Mouse (Mus musculus): Measurements from ENCODE around the gene Tmco1. TPM values are rescaled to one million over a fixed set of nuclear protein-coding genes. Genes with fewer than 3 reads are reported as not detected.

Gene Tmco1
- polyA plus RNA-seq, 1 experiment from 2014 or later: 94.9 TPM

- Histone ChIP-seq H3K9me3 (ENCODE audit: control insufficient read depth, low read length) (no peaks in the 10 kb centered on the region), H3K4me3 (ENCODE audit: low read depth, low read length) (no peak overlapping the region), H3K27me3 (replicated peaks; ENCODE audit: control insufficient read depth, insufficient read depth, low read length) (no peaks in the 10 kb centered on the region), H3K4me2 (ENCODE audit: low read length) (no peak overlapping the region), H3K27ac (ENCODE audit: low read depth) (no peak overlapping the region), H3K36me3 (ENCODE audit: control insufficient read depth, insufficient read depth, low read length) (0 out of 2 replicates have a peak, but pooled peaks cover 3% of the 10 kb centered on the region), H3K4me1 (replicated peaks; ENCODE audit: control insufficient read depth, insufficient read depth, low read length) (no peaks in the 10 kb centered on the region), H3K9ac (ENCODE audit: low read length) (no peak overlapping the region)
- WGBS: 35% methylated on average over 7 of the region's 7 CpGs
- no peak for DNase-seq (ENCODE audit: low spot score)
- ATAC-seq (replicated peaks; ENCODE audit: low FRiP score, low TSS enrichment, low read depth): no peak
Observed at GRCm38 (mm10) chr1:167305501-167306137, 2.6 kb upstream of the Tmco1 start.

DNA sequence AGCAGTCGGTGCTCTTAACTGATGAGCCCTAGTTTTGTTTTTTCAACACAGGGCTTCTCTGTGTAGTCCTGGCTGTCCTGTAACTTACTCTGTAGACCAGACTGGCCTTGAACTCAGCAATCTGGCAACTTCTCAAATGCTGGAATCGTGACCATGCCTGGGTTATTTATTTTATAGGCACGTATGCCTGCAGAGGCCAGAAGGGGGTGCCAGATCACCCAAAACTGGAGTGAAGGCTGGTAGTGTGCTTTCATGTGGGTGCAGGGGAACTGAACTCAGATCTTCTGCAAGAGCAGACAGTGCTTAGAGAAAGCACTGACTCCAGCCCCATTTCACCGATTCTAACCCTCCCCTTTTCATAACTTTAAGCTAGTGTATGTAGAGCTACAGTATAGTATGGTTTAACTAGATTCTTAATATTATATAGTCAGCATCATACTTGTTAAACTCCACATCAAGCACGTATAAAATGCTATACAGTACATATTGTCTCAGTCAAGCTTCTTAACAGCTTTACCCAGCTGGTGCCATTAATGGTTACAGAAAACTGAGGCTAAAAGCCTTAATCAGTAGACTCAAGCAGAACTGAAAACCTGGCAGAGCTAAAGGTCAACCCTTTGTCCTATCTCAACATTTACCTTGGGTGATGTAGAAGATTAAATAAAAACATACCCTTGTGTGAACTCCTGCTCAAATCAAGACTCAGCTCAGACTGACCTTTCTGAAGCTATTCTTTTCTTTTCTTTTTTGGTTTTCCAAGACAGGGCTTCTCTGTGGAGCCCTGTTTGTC lies 1.5 kb upstream of the Tmco1 start:
- no peak for ATAC-seq (replicated peaks; ENCODE audit: low FRiP score, low TSS enrichment, low read depth)
- WGBS: 73% methylated on average over 5 of the region's 5 CpGs

GRCm38 (mm10) chr1:167307674-167308073 lies 504 bp upstream of the Tmco1 start:
- Histone ChIP-seq H3K9me3 (ENCODE audit: control insufficient read depth, low read length) (no peaks in the 10 kb centered on the region), H3K4me3 (ENCODE audit: low read depth, low read length) (peak overlapping the region; percentile 72), H3K4me1 (replicated peaks; ENCODE audit: control insufficient read depth, insufficient read depth, low read length) (no peaks in the 10 kb centered on the region), H3K27ac (ENCODE audit: low read depth) (no peak overlapping the region; the same call in 1 of the 2 replicates), H3K27me3 (replicated peaks; ENCODE audit: control insufficient read depth, insufficient read depth, low read length) (no peaks in the 10 kb centered on the region), H3K9ac (ENCODE audit: low read length) (peak overlapping the region; percentile 94; the same call in 1 of the 2 replicates), H3K36me3 (ENCODE audit: control insufficient read depth, insufficient read depth, low read length) (0 out of 2 replicates have a peak, but pooled peaks cover 4% of the 10 kb centered on the region), H3K4me2 (ENCODE audit: low read length) (peak overlapping the region; percentile 74)
- WGBS: 60% methylated on average over 11 of the region's 11 CpGs
- DNase-seq (ENCODE audit: low spot score) (no peak), ATAC-seq (replicated peaks; ENCODE audit: low FRiP score, low TSS enrichment, low read depth) (no peak)

More for the DNA sequence above, 1.5 kb upstream of the Tmco1 start:
- H3K9ac ChIP-seq (ENCODE audit: low read length): no peak overlapping the region
- H3K4me2 ChIP-seq (ENCODE audit: low read length): no peak overlapping the region
- no peaks in the 10 kb centered on the region for H3K27me3 ChIP-seq (replicated peaks; ENCODE audit: control insufficient read depth, insufficient read depth, low read length)
- no peak overlapping the region for H3K4me3 ChIP-seq (ENCODE audit: low read depth, low read length)
- H3K9me3 ChIP-seq (ENCODE audit: control insufficient read depth, low read length): no peaks in the 10 kb centered on the region
- DNase-seq (ENCODE audit: low spot score): no peak
- H3K27ac ChIP-seq (ENCODE audit: low read depth): no peak overlapping the region
- H3K36me3 ChIP-seq (ENCODE audit: control insufficient read depth, insufficient read depth, low read length): 0 out of 2 replicates have a peak, but pooled peaks cover 4% of the 10 kb centered on the region
- no peaks in the 10 kb centered on the region for H3K4me1 ChIP-seq (replicated peaks; ENCODE audit: control insufficient read depth, insufficient read depth, low read length)

- H3K36me3 ChIP-seq (ENCODE audit: control insufficient read depth, insufficient read depth, low read length): peaks cover 27% of the 10 kb centered on the region
- ATAC-seq (replicated peaks; ENCODE audit: low FRiP score, low TSS enrichment, low read depth): no peak
Observed at GRCm38 (mm10) chr1:167312367-167312766, 4.2 kb downstream of the Tmco1 start.

DNA sequence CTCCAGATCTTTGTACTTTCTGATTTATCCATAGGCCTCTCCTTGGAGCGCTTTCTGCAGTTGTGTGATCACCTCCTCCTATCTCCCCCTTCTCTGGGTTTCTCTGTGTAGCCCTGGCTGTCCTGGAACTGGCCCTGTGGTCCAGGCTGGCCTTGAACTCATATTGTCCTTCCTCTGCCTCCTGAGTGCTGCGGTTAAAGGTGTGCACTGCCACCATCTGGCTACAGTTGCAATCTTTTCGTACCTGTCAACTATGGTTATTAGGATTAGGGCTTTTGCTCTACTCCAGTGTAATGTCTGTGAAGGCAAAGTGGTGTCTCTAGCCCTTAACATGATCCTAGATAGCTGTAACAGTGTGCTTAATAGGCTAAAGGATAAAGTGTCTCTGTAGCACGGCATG lies 5.0 kb downstream of the Tmco1 start:
- no peaks in the 10 kb centered on the region for H3K4me1 ChIP-seq (replicated peaks; ENCODE audit: control insufficient read depth, insufficient read depth, low read length)
- ATAC-seq (replicated peaks; ENCODE audit: low FRiP score, low TSS enrichment, low read depth) (no peak), DNase-seq (ENCODE audit: low spot score) (no peak)
- H3K27ac ChIP-seq (ENCODE audit: low read depth): no peak overlapping the region
- H3K4me2 ChIP-seq (ENCODE audit: low read length): no peak overlapping the region
- WGBS: 85% methylated on average over 4 of the region's 4 CpGs
- peaks cover 32% of the 10 kb centered on the region for H3K36me3 ChIP-seq (ENCODE audit: control insufficient read depth, insufficient read depth, low read length)
- H3K27me3 ChIP-seq (replicated peaks; ENCODE audit: control insufficient read depth, insufficient read depth, low read length): no peaks in the 10 kb centered on the region
- H3K4me3 ChIP-seq (ENCODE audit: low read depth, low read length): no peak overlapping the region
- no peak overlapping the region for H3K9ac ChIP-seq (ENCODE audit: low read length)
- no peaks in the 10 kb centered on the region for H3K9me3 ChIP-seq (ENCODE audit: control insufficient read depth, low read length)

More at GRCm38 (mm10) chr1:167312367-167312766, 4.2 kb downstream of the Tmco1 start:
- no peak overlapping the region for H3K9ac ChIP-seq (ENCODE audit: low read length)
- H3K4me2 ChIP-seq (ENCODE audit: low read length): no peak overlapping the region
- H3K27ac ChIP-seq (ENCODE audit: low read depth): no peak overlapping the region
- H3K9me3 ChIP-seq (ENCODE audit: control insufficient read depth, low read length): no peaks in the 10 kb centered on the region
- no peaks in the 10 kb centered on the region for H3K27me3 ChIP-seq (replicated peaks; ENCODE audit: control insufficient read depth, insufficient read depth, low read length)
- no peak overlapping the region for H3K4me3 ChIP-seq (ENCODE audit: low read depth, low read length)
- DNase-seq (ENCODE audit: low spot score): no peak
- H3K4me1 ChIP-seq (replicated peaks; ENCODE audit: control insufficient read depth, insufficient read depth, low read length): no peaks in the 10 kb centered on the region

- DNase-seq (ENCODE audit: low spot score): no peak
- 97% methylated on average over 6 of the region's 6 CpGs for WGBS
- no peak for ATAC-seq (replicated peaks; ENCODE audit: low FRiP score, low TSS enrichment, low read depth)
Observed at GRCm38 (mm10) chr1:167321691-167322090, 13.5 kb downstream of the Tmco1 start.

GRCm38 (mm10) chr1:167328776-167329175 lies 20.6 kb downstream of the Tmco1 start:
- H3K4me1 ChIP-seq (replicated peaks; ENCODE audit: control insufficient read depth, insufficient read depth, low read length): no peaks in the 10 kb centered on the region
- no peak overlapping the region for H3K27ac ChIP-seq (ENCODE audit: low read depth)
- H3K4me2 ChIP-seq (ENCODE audit: low read length): no peak overlapping the region
- H3K4me3 ChIP-seq (ENCODE audit: low read depth, low read length): no peak overlapping the region
- ATAC-seq (replicated peaks; ENCODE audit: low FRiP score, low TSS enrichment, low read depth) (no peak), DNase-seq (ENCODE audit: low spot score) (no peak)
- H3K36me3 ChIP-seq (ENCODE audit: control insufficient read depth, insufficient read depth, low read length): peaks cover 64% of the 10 kb centered on the region
- 91% methylated on average over 6 of the region's 6 CpGs for WGBS
- H3K9me3 ChIP-seq (ENCODE audit: control insufficient read depth, low read length): no peaks in the 10 kb centered on the region
- H3K9ac ChIP-seq (ENCODE audit: low read length): no peak overlapping the region
- H3K27me3 ChIP-seq (replicated peaks; ENCODE audit: control insufficient read depth, insufficient read depth, low read length): no peaks in the 10 kb centered on the region

More at GRCm38 (mm10) chr1:167321691-167322090, 13.5 kb downstream of the Tmco1 start:
- Histone ChIP-seq H3K27me3 (replicated peaks; ENCODE audit: control insufficient read depth, insufficient read depth, low read length) (no peaks in the 10 kb centered on the region), H3K4me1 (replicated peaks; ENCODE audit: control insufficient read depth, insufficient read depth, low read length) (no peaks in the 10 kb centered on the region), H3K4me2 (ENCODE audit: low read length) (no peak overlapping the region), H3K36me3 (ENCODE audit: control insufficient read depth, insufficient read depth, low read length) (peaks cover 78% of the 10 kb centered on the region), H3K27ac (ENCODE audit: low read depth) (no peak overlapping the region), H3K4me3 (ENCODE audit: low read depth, low read length) (no peak overlapping the region), H3K9me3 (ENCODE audit: control insufficient read depth, low read length) (no peaks in the 10 kb centered on the region), H3K9ac (ENCODE audit: low read length) (no peak overlapping the region)

DNA sequence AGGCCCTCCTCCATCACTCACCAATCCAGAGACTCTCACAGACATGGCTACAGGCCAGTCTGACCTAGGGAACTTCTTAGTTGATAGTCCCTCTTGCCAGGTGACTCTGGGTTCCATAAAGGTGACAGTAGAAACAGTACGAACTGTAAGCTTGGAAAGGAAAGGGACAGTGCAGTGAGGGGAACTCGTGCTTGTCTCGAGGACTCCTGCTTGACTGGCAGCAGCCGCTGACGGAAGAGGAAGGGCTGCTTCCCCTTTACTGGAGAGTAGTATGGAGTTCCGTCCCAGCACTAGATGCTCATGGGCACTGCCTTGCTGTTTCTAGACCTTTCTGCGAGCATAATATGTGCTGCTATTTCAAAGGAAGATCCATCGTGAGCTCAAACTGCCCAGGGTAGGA lies 22.9 kb downstream of the Tmco1 start:
- 94% methylated on average over 8 of the region's 8 CpGs for WGBS
- H3K4me3 ChIP-seq (ENCODE audit: low read depth, low read length): no peak overlapping the region
- H3K9ac ChIP-seq (ENCODE audit: low read length): no peak overlapping the region
- peaks cover 55% of the 10 kb centered on the region for H3K36me3 ChIP-seq (ENCODE audit: control insufficient read depth, insufficient read depth, low read length)
- no peaks in the 10 kb centered on the region for H3K4me1 ChIP-seq (replicated peaks; ENCODE audit: control insufficient read depth, insufficient read depth, low read length)
- no peaks in the 10 kb centered on the region for H3K9me3 ChIP-seq (ENCODE audit: control insufficient read depth, low read length)
- no peak for ATAC-seq (replicated peaks; ENCODE audit: low FRiP score, low TSS enrichment, low read depth)
- no peak overlapping the region for H3K27ac ChIP-seq (ENCODE audit: low read depth)
- H3K27me3 ChIP-seq (replicated peaks; ENCODE audit: control insufficient read depth, insufficient read depth, low read length): no peaks in the 10 kb centered on the region
- DNase-seq (ENCODE audit: low spot score): no peak
- no peak overlapping the region for H3K4me2 ChIP-seq (ENCODE audit: low read length)
